Mouse (Mus musculus): Measurements from ENCODE around the gene Tex19.2. TPM values are rescaled to one million over a fixed set of nuclear protein-coding genes. Genes with fewer than 3 reads are reported as not detected.

Tex19.2 gene
- polyA plus RNA-seq, 1 experiment = 25.6 TPM

- TF ChIP-seq GATA1 (IDR thresholded peaks at IDR 0.05; ENCODE audit: low read length) = no peak
Measured at GRCm38 (mm10) chr11:121088997-121089396, 29.5 kb downstream of the Tex19.2 start.

- no peak for TF ChIP-seq GATA1 (IDR thresholded peaks at IDR 0.05; ENCODE audit: low read length)
Measured at GRCm38 (mm10) chr11:121086296-121086695, 32.2 kb downstream of the Tex19.2 start.

- TF ChIP-seq GATA1 (IDR thresholded peaks at IDR 0.05; ENCODE audit: low read length) = no peak
Measured at GRCm38 (mm10) chr11:121085181-121085580, 33.3 kb downstream of the Tex19.2 start.

GRCm38 (mm10) chr11:121082857-121083500 lies 35.5 kb downstream of the Tex19.2 start:
- no peak for TF ChIP-seq GATA1 (IDR thresholded peaks at IDR 0.05; ENCODE audit: low read length)

GRCm38 (mm10) chr11:121082250-121082649 lies 36.2 kb downstream of the Tex19.2 start:
- no peak for TF ChIP-seq GATA1 (IDR thresholded peaks at IDR 0.05; ENCODE audit: low read length)

GRCm38 (mm10) chr11:121081120-121081519 lies 37.4 kb downstream of the Tex19.2 start, which contains the start of gene Sectm1a:
Sectm1a (minus strand) TSS chr11:121081220.
- no peak for TF ChIP-seq GATA1 (IDR thresholded peaks at IDR 0.05; ENCODE audit: low read length)

- TF ChIP-seq GATA1 (IDR thresholded peaks at IDR 0.05; ENCODE audit: low read length) = no peak
Measured at GRCm38 (mm10) chr11:121080330-121080729, 38.1 kb downstream of the Tex19.2 start.

GRCm38 (mm10) chr11:121075655-121076054 lies 42.8 kb downstream of the Tex19.2 start:
- TF ChIP-seq GATA1 (IDR thresholded peaks at IDR 0.05; ENCODE audit: low read length) = no peak

- no peak for TF ChIP-seq GATA1 (IDR thresholded peaks at IDR 0.05; ENCODE audit: low read length)
Measured at GRCm38 (mm10) chr11:121067895-121068294, 50.6 kb downstream of the Tex19.2 start.

Other genes with a start within 250 kb of the Tex19.2 start
- 2.1 and 2.3 TPM in 2 replicates for gene Ccdc57, start 185.8 kb downstream of the Tex19.2 start, polyA plus RNA-seq (2012)
- 0.93 and 1.6 TPM in 2 replicates for gene Slc16a3, start 170.2 kb downstream of the Tex19.2 start, polyA plus RNA-seq (2012)
- gene Csnk1d, start 127.3 kb downstream of the Tex19.2 start, polyA plus RNA-seq (2012) = 195 and 204 TPM in 2 replicates
- gene Cd7, start 79.3 kb downstream of the Tex19.2 start, polyA plus RNA-seq (2012) = not detected in 2 replicates
- gene Sectm1b, start 55.1 kb downstream of the Tex19.2 start, polyA plus RNA-seq (2012) = not detected in 2 replicates
- gene Sectm1a, start 37.5 kb downstream of the Tex19.2 start, polyA plus RNA-seq (2012) = not detected in 2 replicates
- gene Tex19.1, start 27.5 kb upstream of the Tex19.2 start, polyA plus RNA-seq (2012) = not detected in 2 replicates
- gene Uts2r, start 41.6 kb upstream of the Tex19.2 start, polyA plus RNA-seq (2012) = not detected in 2 replicates
- gene Hexdc, start 85.8 kb upstream of the Tex19.2 start, polyA plus RNA-seq (2012) = 2.9 and 3.4 TPM in 2 replicates
- gene Ogfod3, start 86.0 kb upstream of the Tex19.2 start, polyA plus RNA-seq (2012) = 5.2 and 6.2 TPM in 2 replicates
- gene Cybc1, start 110.6 kb upstream of the Tex19.2 start, polyA plus RNA-seq (2012) = 6.8 and 9.7 TPM in 2 replicates
- 5.0 and 11.1 TPM in 2 replicates for gene Narf, start 118.6 kb upstream of the Tex19.2 start, polyA plus RNA-seq (2012)
- gene Foxk2, start 141.3 kb upstream of the Tex19.2 start, polyA plus RNA-seq (2012) = 37.0 and 41.6 TPM in 2 replicates
- gene Wdr45b, start 235.8 kb upstream of the Tex19.2 start, polyA plus RNA-seq (2012) = 15.8 and 24.0 TPM in 2 replicates

Data from G1E-ER4 (cell line).